Mouse (Mus musculus) forebrain, embryonic 13.5 days (tissue): ENCODE measurements around the gene Ttc17. TPM values are rescaled to one million over a fixed set of nuclear protein-coding genes. Genes with fewer than 3 reads are reported as not detected.

ENCODE experiments used
- ATAC-seq: fragments of 200-750 bp; cut with Nextera tagmentation; 2 replicates; pipeline ENCODE4 v1.8.0; 2017
- H3K27ac ChIP-seq: fragments of 300-500 bp; sonication (generic); 2 replicates; pipeline ENCODE4 v1.5.1; 2015; ENCODE audit warnings: inconsistent platforms, mild to moderate bottlenecking, moderate library complexity
- H3K27me3 ChIP-seq: fragments of 300-500 bp; sonication (generic); 2 replicates; pipeline ENCODE4 v1.6.1; 2015; ENCODE audit warnings: mild to moderate bottlenecking, inconsistent platforms
- H3K36me3 ChIP-seq: fragments of 300-500 bp; sonication (generic); 2 replicates; pipeline ENCODE4 v1.6.1; 2015; ENCODE audit warnings: mild to moderate bottlenecking, inconsistent platforms; ENCODE audit not compliant: poor library complexity, severe bottlenecking
- H3K4me1 ChIP-seq: fragments of 300-500 bp; sonication (generic); 2 replicates; pipeline ENCODE4 v1.6.1; 2015; ENCODE audit warnings: inconsistent platforms
- H3K4me2 ChIP-seq: fragments of 300-500 bp; sonication (generic); 2 replicates; pipeline ENCODE4 v1.6.1; 2015; ENCODE audit warnings: inconsistent platforms, mild to moderate bottlenecking, moderate library complexity
- H3K4me3 ChIP-seq: fragments of 300-500 bp; sonication (generic); 2 replicates; pipeline ENCODE4 v1.5.1; 2015; ENCODE audit warnings: mild to moderate bottlenecking, inconsistent platforms
- H3K9ac ChIP-seq: fragments of 300-500 bp; sonication (generic); 2 replicates; pipeline ENCODE4 v1.6.1; 2015; ENCODE audit warnings: mild to moderate bottlenecking, inconsistent platforms
- H3K9me3 ChIP-seq: fragments of 300-500 bp; sonication (generic); replicated peaks from 2 replicates; pipeline ENCODE4 v1.6.1; 2016; ENCODE audit warnings: inconsistent platforms
- WGBS: fragments of 180-500 bp; shearing (Covaris S2); methylation state at CpG from one replicate; pipeline ENCODE4 v1.1.7; 2015; 5-methylcytosine and 5-hydroxymethylcytosine counted together
- polyA plus RNA-seq: library from polyadenylated mRNA; unstranded; fragments of >200 nt; fragmentation: Nextera tagmentation; extraction: Ambion mirVana; gene quantifications from 2 replicates; pipeline ENCODE4 v1.2.1, GENCODE M21; 2015

Ttc17 gene
- polyA plus RNA-seq, 1 experiment from 2014 or later: 17.0 TPM

GRCm38 (mm10) chr2:94363821-94364220, 42.7 kb downstream of the Ttc17 start:
- 93% methylated on average over 6 of the region's 6 CpGs for WGBS
- Histone ChIP-seq H3K27ac (no peak overlapping the region), H3K4me1 (no peaks in the 10 kb centered on the region), H3K27me3 (no peaks in the 10 kb centered on the region), H3K4me2 (no peak overlapping the region), H3K9ac (no peak overlapping the region), H3K4me3 (no peak overlapping the region), H3K36me3 (peaks cover 77% of the 10 kb centered on the region), H3K9me3 (0 out of 2 replicates have a peak, but pooled peaks cover 4% of the 10 kb centered on the region)
- no peak for ATAC-seq

GRCm38 (mm10) chr2:94360398-94360973, 46.0 kb downstream of the Ttc17 start:
- Histone ChIP-seq H3K4me1 (no peaks in the 10 kb centered on the region), H3K27me3 (no peaks in the 10 kb centered on the region), H3K36me3 (peaks cover 90% of the 10 kb centered on the region), H3K9me3 (0 out of 2 replicates have a peak, but pooled peaks cover 4% of the 10 kb centered on the region), H3K9ac (no peak overlapping the region), H3K4me2 (no peak overlapping the region), H3K4me3 (no peak overlapping the region), H3K27ac (no peak overlapping the region)
- WGBS: 93% methylated on average over 4 of the region's 4 CpGs
- no peak for ATAC-seq

GRCm38 (mm10) chr2:94348165-94348591, 58.3 kb downstream of the Ttc17 start:
- peaks cover 25% of the 10 kb centered on the region; the same call in 1 of the 2 replicates for H3K36me3 ChIP-seq
- no peak overlapping the region for H3K9ac ChIP-seq
- no peak for ATAC-seq
- H3K9me3 ChIP-seq: no peaks in the 10 kb centered on the region
- WGBS: 79% methylated on average over 6 of the region's 6 CpGs
- no peak overlapping the region for H3K27ac ChIP-seq
- no peak overlapping the region for H3K4me2 ChIP-seq
- H3K27me3 ChIP-seq: no peaks in the 10 kb centered on the region
- no peak overlapping the region for H3K4me3 ChIP-seq
- H3K4me1 ChIP-seq: peaks cover 22% of the 10 kb centered on the region

GRCm38 (mm10) chr2:94346746-94347145, 59.7 kb downstream of the Ttc17 start:
- no peak overlapping the region for H3K4me3 ChIP-seq
- no peak overlapping the region for H3K27ac ChIP-seq
- no peak overlapping the region for H3K4me2 ChIP-seq
- peaks cover 23% of the 10 kb centered on the region for H3K4me1 ChIP-seq
- ATAC-seq: no peak
- no peak overlapping the region for H3K9ac ChIP-seq
- H3K27me3 ChIP-seq: no peaks in the 10 kb centered on the region
- no peaks in the 10 kb centered on the region for H3K9me3 ChIP-seq
- 95% methylated on average over 5 of the region's 5 CpGs for WGBS
- peaks cover 29% of the 10 kb centered on the region for H3K36me3 ChIP-seq

GRCm38 (mm10) chr2:94344624-94345023, 61.9 kb downstream of the Ttc17 start:
- no peak for ATAC-seq
- no peak overlapping the region for H3K27ac ChIP-seq
- WGBS: 92% methylated on average over 4 of the region's 4 CpGs
- H3K4me2 ChIP-seq: no peak overlapping the region
- H3K36me3 ChIP-seq: peaks cover 36% of the 10 kb centered on the region
- H3K9ac ChIP-seq: no peak overlapping the region
- H3K4me3 ChIP-seq: no peak overlapping the region
- no peaks in the 10 kb centered on the region for H3K9me3 ChIP-seq
- H3K27me3 ChIP-seq: no peaks in the 10 kb centered on the region
- peaks cover 23% of the 10 kb centered on the region for H3K4me1 ChIP-seq

- WGBS: 42% methylated on average over 12 of the region's 12 CpGs
- no peak overlapping the region for H3K4me2 ChIP-seq
- no peaks in the 10 kb centered on the region for H3K9me3 ChIP-seq
- H3K9ac ChIP-seq: no peak overlapping the region
- H3K4me3 ChIP-seq: no peak overlapping the region
- H3K27ac ChIP-seq: peak overlapping the region; percentile 65
- peaks cover 43% of the 10 kb centered on the region for H3K36me3 ChIP-seq
- H3K27me3 ChIP-seq: no peaks in the 10 kb centered on the region
- ATAC-seq: peak; percentile 66
- H3K4me1 ChIP-seq: peaks cover 23% of the 10 kb centered on the region
These were observed 62.9 kb downstream of the Ttc17 start for GRCm38 (mm10) chr2:94343290-94344285.

- Histone ChIP-seq H3K4me2 (no peak overlapping the region), H3K27ac (no peak overlapping the region), H3K4me3 (no peak overlapping the region), H3K9ac (no peak overlapping the region), H3K36me3 (peaks cover 56% of the 10 kb centered on the region), H3K9me3 (no peaks in the 10 kb centered on the region), H3K27me3 (no peaks in the 10 kb centered on the region), H3K4me1 (peaks cover 23% of the 10 kb centered on the region)
- 57% methylated on average over 1 of the region's 1 CpGs for WGBS
- ATAC-seq: no peak
These were observed 65.7 kb downstream of the Ttc17 start for GRCm38 (mm10) chr2:94340769-94341168.

GRCm38 (mm10) chr2:94339495-94339894, 67.0 kb downstream of the Ttc17 start:
- no peak overlapping the region for H3K4me3 ChIP-seq
- H3K27ac ChIP-seq: no peak overlapping the region
- H3K36me3 ChIP-seq: peaks cover 65% of the 10 kb centered on the region
- no peak overlapping the region for H3K4me2 ChIP-seq
- no peak for ATAC-seq
- no peaks in the 10 kb centered on the region for H3K9me3 ChIP-seq
- H3K9ac ChIP-seq: no peak overlapping the region
- WGBS: 91% methylated on average over 5 of the region's 5 CpGs
- peaks cover 16% of the 10 kb centered on the region for H3K4me1 ChIP-seq
- no peaks in the 10 kb centered on the region for H3K27me3 ChIP-seq

- no peak overlapping the region for H3K27ac ChIP-seq
- no peak overlapping the region for H3K4me2 ChIP-seq
- peaks cover 8% of the 10 kb centered on the region; the same call in 1 of the 2 replicates for H3K4me1 ChIP-seq
- WGBS: 84% methylated on average over 9 of the region's 9 CpGs
- H3K4me3 ChIP-seq: no peak overlapping the region
- no peak overlapping the region for H3K9ac ChIP-seq
- H3K36me3 ChIP-seq: peaks cover 76% of the 10 kb centered on the region
- no peaks in the 10 kb centered on the region for H3K9me3 ChIP-seq
- ATAC-seq: peak; percentile 78; the same call in 1 of the 2 replicates
- no peaks in the 10 kb centered on the region for H3K27me3 ChIP-seq
These were observed 70.2 kb downstream of the Ttc17 start for GRCm38 (mm10) chr2:94336336-94336735.

- H3K36me3 ChIP-seq: peaks cover 77% of the 10 kb centered on the region
- H3K9ac ChIP-seq: no peak overlapping the region
- no peaks in the 10 kb centered on the region for H3K9me3 ChIP-seq
- no peak for ATAC-seq
- H3K4me2 ChIP-seq: no peak overlapping the region
- H3K4me3 ChIP-seq: no peak overlapping the region
- no peak overlapping the region for H3K27ac ChIP-seq
- no peaks in the 10 kb centered on the region for H3K27me3 ChIP-seq
- peaks cover 8% of the 10 kb centered on the region; the same call in 1 of the 2 replicates for H3K4me1 ChIP-seq
- 27% methylated on average over 2 of the region's 2 CpGs for WGBS
These were observed 71.8 kb downstream of the Ttc17 start for GRCm38 (mm10) chr2:94334742-94335046.

- ATAC-seq: no peak
- H3K27ac ChIP-seq: 0 out of 2 replicates have a peak overlapping the region, but pooled peaks have one; percentile 3
- WGBS: 85% methylated on average over 14 of the region's 14 CpGs
- H3K4me2 ChIP-seq: no peak overlapping the region
- no peaks in the 10 kb centered on the region for H3K27me3 ChIP-seq
- no peak overlapping the region for H3K9ac ChIP-seq
- H3K9me3 ChIP-seq: no peaks in the 10 kb centered on the region
- H3K4me1 ChIP-seq: peaks cover 8% of the 10 kb centered on the region; the same call in 1 of the 2 replicates
- no peak overlapping the region for H3K4me3 ChIP-seq
- peaks cover 77% of the 10 kb centered on the region for H3K36me3 ChIP-seq
These were observed 72.4 kb downstream of the Ttc17 start for GRCm38 (mm10) chr2:94333841-94334741.
